Mouse (Mus musculus) ES-Bruce4 (cell line): ENCODE data around the gene Rab27a.

ENCODE experiments used
- EP300 ChIP-seq: IDR thresholded peaks from 2 replicates; pipeline ENCODE4 v1.6.1; 2011; ENCODE audit warnings: low read depth, low read length; ENCODE audit not compliant: insufficient read depth
- POLR2A ChIP-seq: IDR thresholded peaks from one replicate; pipeline ENCODE4 v1.8.1; 2011; ENCODE audit warnings: low read length; ENCODE audit not compliant: insufficient read depth

- no peak for TF ChIP-seq POLR2A
- TF ChIP-seq EP300 = no peak
These were observed 4.6 kb upstream of the Rab27a start, which contains the start of gene Pigb for GRCm38 (mm10) chr9:73040080-73040479.
